Mouse (Mus musculus) fibroblast of lung, adult 2 months (primary cell): ENCODE data around the gene Prkce.
A peak's percentile ranks its signal among the peaks of the same experiment; 100 is the strongest.

Experiments
- DNase-seq: peaks from one replicate; pipeline ENCODE4 v3.0.0-alpha.2; 2011; ENCODE audit warnings: low read depth

Gene Prkce

DNA sequence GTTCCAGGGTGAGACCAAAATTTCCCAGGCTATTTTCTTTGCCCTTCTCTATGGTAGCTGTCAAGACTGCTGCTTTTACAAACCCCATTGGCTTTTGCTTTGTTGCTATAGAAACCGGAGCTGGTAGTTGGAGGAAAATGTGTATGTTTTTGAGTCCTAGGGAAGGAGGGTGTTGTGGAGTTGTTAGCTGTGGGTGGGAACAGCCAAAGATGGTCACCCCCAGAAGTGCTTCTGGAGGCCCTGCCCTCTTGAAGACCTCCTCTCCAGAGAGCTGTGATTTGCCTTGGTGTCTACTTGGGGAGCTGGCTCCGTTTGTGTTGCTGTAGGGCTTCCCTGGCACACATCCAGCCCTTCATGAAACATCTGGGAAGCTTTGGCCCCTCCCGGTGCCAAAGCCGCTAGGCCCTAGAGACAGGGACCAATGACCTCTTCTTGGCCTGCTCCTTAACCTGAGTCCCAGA, 203.5 kb downstream of the Prkce start:
- no peak for DNase-seq

DNA sequence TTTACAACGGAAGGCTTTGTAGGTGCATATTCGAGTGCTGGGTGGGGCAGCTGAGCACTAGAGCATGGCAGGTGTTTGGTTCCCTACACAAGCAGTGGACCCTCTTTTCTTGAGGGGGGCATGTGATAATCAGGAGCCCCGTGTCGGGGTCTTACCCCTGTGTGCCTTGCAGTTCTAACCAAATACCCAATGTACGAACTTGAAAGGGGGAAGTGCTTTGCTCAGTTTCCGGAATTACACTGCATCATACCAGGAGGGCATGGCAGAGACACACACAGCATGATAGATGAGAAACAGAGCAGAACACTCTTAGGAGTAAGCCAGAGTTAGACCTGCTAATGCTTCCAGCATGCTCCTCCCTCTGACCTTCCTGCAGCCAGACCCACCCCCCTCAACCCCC, 208.8 kb downstream of the Prkce start:
- no peak for DNase-seq

DNA sequence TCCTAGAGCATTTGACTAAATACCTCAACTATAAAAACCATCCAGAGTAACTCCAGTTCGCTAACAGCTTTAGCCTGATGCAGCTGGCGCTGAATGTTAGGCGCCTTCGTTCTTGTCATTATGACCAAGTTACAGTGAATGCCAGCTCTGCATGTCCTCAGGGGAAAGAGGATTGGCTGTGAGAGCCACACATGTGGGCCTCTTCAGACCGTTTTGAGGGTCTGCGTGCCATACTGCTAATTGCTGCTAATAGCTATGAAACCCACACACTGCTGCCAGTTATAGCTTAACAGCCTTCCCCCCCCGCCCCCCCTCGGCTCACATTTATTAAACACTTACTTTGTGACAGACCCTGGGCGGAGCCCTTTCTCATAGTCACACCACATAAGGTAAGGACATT, 210.3 kb downstream of the Prkce start:
- no peak for DNase-seq

DNA sequence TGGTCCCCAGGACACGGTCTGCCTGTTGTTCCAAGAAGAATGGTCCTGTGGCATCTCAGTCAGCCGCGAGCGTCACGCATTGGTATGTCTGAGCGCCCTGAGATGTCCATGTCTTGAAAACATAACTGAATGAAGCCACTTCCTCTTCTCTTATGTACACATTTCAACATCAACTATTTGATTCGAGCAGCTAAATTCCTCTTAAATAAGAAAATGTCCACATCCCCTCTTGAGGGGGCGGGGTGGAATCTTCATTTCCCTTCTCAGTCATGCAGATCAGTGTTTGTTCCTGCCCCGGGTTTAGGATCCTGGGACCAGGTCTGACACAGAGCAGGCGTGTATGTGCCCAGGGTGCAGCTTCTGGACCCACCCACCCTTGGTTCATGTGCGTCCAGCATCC, 211.0 kb downstream of the Prkce start:
- no peak for DNase-seq

DNA sequence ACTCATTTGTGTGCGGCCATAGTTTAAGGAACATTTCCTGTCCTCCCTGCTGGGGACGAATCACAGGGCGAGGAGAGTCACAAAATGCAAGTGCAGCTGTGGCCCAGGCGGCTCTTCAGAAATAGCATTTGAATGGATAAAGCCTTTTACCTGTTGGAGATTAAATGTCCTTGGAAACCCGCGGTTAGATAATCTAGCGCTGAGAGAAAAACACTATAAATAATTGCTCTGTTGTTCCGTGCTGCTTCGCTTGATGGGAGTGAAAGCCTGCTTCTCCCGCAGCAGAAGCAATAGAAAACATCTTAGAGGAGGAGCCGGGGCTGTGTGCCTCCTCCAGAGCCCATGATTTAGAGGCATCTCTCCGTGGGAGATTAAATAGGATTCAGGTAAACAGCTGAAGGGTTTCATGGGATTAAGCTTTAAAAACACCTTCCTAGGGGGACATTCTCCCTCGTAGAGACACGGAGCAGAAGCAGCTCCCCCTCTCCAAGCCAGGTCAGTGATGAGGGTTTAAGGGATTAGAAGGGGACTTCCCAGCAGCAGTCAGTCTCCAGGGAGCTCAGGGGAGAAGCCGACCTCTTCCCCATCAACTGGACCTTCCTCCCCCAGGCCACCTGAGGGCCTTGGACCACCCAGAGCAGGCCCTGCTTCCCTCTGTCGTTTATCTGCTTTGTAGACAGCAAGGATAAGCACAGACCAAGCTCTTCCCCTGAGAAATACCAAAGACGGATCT, 212.0 kb downstream of the Prkce start:
- no peak for DNase-seq

DNA sequence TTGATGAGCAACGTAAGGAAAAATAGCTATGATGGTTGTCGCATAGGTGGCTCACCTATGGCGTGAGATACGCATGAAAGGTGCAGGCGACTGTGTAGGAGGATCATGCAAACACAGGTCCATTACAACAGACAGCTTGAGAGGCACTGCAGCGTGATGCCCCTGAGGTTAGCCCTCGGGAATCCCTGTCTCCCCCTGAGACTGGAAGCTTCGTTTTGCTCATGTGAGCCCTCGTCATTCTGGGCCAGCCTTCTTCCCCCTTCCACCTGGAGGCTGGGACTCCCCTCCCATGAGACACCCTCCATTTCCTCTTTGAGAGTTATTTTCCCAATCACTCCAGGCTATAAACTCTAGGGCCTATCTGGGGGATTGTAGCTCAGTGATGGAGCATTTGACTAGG, 213.9 kb downstream of the Prkce start:
- no peak for DNase-seq

DNA sequence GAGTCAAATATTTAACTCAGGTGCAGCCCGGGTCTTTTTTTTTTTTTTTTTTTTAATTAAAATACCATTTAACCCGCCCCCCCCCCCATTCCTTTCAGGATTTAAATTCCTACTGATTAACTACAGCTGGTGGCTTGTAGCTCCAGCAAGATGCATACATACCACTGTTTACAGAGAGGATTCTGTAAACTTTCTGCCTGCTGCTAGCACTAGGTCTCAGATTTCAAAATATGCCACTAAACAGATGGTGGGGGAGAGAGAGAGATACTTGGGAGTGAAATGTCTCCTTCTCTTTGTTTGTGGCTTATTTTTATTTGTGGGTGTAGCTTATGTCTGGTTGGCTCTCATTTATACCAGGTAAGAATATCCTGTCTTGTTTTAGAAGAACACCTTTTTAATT, 215.3 kb downstream of the Prkce start:
- DNase-seq = no peak

DNA sequence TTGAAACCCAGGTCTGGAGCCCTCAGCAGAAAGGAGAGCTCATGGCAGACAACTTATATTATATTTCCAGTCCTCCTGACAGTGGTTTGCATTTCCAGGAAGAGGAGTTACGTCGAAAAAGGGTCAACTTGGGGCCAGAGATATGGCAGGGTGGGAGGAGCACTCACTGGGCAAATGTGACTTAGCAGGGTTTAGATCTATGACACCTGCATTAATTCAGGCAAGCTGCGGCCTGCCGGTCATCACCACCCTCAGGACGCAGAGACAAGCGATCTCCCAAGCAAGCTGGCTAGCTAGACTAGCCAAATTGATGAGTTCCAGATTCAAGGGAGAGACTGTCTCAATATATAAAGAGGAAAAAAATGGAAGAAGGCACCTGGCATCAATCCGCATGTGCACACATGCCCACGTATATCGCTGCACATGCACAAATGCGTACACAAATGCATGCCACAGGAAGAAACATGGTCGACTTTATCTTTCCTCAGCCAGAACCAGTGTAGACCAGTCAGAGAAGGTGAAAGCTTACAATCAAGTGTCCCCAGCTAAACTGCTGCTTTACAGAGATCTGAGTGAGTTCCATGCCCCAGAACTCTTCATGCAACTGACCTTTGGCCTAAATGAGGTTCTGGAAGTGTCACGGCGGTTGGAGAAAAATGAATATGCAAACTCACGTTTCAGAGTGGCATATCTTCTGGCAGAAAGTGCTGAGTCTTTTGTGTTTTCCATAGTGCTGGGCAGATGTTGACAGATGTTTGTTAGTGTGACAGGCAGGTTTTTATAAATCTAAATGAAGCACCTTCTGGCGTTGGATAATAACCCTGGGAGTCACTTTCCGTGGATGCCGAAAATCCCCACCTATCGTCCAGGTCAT, 216.4 kb downstream of the Prkce start:
- no peak for DNase-seq

DNA sequence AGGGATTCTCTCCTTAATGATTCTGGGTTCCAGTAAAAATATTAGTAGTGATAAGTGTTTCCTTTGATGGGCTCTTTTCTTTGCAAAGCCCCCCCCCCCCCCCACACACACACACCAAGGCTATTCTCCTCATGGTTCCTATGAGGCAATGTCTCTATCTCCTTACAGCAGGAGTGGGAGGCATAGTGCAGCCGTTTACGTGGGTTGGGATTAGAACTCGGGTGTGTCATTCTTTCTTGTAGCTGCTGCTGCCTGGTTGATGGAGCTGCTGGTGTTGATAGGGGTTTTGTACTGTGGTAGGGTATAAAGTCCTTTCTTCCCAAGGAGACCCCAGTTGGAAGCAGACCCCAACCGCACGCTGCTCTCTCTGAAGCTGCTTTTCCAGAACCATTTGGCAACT, 224.9 kb downstream of the Prkce start:
- DNase-seq = no peak

DNA sequence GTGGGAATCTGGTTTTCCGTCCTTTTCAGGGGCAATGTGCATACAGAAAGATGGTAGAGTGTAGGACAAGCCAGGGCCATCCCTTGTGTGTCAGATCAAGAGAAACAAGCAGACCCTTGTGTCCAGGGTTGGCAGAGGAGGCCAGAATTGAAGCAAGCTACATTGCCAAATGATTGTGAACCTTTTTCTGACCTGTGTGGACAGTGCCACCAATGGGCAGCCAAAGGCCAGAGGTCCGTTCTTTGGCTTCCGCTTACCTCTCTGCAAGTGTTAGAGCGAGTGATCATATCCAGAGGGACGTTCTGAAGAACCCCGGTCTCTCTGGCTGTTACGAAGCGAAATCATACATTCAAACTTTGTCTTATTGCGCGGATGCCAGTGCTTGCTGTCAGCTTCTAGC, 225.6 kb downstream of the Prkce start:
- no peak for DNase-seq

DNA sequence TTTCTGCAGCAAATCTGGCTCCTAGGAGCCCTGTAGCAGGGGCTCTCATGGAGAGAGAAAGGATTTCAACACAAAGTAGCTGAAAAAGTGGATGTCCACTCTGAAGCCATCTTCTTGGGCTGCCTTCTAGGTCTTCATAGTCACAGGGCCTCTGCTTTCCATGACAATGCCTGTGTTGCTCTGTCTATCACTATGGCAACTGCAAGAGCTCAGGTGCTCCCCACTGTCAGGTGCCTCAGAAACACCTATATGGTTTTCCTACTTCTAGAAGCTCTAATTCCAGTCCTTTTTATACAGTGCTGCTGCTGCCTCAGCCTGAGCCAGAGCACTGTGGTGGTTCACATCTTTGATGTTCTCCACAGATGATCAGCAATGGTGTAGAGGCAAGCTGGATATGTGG, 229.5 kb downstream of the Prkce start:
- no peak for DNase-seq

DNA sequence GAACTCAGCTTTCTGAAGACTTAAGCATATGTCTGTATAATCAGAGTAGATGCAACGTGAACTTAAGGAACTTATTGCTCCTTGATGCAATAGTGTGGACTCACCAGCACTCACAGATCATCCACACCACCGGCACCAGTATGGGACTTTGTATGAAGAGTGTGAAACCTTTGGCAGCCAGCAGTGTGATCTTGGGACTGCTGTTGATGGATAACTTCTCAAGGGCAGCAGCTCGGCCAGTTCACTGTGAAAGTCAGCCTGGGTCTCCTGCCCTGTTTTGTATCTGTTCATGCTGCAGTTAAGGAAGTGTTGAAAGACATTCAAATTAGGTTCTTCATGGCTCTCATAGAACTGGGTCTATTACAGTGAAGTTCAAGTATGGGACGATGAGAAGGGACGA, 230.1 kb downstream of the Prkce start:
- DNase-seq = no peak

DNA sequence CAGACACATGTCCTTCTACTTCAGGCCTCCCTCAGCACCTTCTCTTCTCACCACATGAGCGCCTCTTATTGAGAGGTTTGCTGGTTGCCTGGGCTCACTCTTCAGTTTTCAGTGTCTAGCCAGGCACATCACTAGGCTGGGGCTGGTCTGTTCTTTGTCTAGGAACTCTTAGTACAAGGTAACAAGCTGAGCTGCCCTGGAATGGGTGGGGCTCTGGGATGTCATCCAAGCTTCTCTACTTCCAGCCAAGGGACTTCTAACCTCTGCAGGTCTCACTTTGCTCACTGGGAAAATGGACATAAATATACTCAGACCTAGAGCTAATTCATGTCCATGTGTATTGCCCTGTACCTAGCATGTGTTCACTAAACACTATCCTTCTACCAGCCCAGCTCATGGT, 230.6 kb downstream of the Prkce start:
- no peak for DNase-seq

DNA sequence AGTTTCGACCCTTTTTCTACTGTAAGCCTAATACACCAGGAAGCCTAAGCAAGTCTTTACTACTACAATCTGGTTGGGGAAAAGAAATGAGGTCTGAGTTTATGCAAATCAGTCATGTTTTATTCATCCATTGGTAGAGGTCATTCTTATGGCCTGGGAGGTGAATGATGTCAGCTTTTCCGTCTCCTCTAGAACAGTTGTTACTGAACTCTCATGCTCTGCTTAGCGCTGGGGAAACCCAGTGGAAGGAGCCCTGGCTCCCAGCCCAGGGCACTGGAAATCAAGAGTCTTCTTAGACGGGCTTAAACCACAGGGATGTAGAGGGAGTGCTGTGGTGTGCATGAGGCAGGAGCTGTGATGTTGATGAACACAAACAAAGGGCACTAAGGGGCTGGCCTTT, 232.4 kb downstream of the Prkce start:
- peak; percentile 34 for DNase-seq

DNA sequence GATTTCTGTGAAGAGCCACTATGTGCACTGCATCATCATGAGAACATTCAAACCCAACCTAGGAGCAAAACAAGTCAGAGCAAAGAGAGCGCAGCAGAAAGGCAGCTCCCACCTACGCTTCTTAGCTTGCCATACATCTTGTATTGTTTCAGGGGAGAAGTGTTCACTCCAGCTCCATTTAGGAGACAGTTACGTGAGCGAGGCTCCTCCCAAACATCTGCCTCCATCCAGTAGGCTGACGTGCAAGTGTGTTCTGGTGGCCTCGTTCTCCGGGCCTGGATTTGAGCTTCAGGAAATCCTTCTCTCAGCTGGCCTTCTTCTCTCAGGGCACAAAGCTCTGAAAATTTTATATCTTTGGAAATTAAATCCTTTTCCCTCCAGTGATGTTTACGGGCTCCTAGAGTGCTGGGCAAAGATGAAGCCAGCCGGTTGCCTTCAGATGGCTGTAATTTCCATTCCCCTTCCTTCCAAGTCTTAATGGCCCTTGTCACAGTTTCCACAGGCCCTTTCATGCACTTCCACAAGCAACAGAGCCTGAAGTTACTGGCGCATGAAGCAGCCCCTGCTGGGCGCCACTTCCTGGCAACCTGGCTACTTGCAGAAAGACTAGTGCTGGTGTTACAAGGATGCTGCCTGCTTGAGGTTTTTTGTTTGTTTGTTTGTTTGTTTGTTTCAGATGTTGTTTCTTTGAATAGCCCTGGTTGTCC, 237.4 kb downstream of the Prkce start:
- DNase-seq = no peak

DNA sequence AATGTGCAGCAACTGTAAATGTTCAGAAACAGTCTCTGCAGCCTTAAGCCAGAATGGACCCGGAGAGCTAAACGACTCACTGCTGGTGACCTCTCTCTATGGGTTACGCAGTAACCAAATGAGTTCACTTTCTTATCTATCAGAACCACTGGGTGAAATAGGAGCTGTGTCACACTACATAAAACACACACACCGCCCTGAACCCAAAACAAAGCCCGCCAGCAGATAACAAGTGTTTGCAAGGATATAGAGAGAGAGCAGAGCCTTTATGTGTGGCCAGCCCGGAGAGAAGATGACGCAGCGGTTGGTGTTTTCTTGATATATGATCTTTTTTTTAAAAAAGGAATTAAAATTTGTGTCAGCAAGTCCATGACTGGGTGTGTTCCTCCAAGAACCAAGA, 238.1 kb downstream of the Prkce start:
- DNase-seq = no peak

DNA sequence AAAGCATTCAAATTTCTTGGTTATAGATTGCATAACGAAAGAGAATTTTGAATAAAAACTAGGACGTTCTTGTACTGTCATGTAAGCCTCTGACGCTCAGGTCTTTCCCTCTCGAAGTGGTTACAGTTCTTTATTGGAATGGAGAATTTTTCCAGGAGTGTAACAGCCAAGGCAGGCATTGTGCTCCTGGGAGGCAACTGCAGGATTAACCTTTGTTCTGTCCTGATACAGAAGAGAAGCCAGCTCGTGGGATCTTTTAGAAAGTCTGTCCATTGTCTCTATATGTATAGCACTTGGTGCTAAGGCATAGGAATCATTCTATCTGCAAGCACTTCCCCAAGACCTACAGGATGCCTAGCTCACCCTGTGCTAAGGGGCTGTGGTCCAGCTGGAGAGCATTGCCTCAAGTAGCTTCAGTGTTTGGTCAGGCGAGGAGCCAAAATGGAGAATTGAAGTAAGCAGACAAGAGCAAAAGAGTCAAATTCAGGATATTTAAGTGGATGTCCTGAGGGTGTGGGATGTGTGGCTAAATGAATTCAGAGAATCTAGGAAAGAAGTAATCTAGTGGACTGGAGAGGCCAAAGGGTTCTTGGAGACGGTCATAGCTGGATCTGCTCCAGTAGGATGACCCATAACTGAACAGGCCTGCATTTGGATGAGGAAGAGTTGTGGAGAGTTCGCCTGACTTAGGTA, 240.5 kb downstream of the Prkce start:
- no peak for DNase-seq

DNA sequence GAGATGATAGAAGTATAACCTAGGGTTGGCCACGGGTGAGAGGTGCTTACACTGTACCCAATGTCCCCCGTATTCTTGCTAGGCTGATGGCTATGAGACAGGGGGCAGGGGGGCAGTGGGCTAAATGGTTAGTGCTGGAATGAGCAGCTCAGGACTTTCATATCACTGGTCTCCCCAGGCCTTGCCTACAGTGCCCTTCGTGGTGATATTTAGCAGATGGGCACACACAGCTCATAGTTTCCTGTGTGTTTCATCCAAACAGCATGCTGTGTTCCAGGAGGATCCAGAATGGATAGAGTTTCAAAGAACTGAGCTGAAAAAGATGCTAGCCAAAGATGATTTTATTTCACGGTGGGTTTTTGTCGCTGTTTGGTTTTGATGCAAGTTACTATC, 241.0 kb downstream of the Prkce start:
- DNase-seq = no peak

DNA sequence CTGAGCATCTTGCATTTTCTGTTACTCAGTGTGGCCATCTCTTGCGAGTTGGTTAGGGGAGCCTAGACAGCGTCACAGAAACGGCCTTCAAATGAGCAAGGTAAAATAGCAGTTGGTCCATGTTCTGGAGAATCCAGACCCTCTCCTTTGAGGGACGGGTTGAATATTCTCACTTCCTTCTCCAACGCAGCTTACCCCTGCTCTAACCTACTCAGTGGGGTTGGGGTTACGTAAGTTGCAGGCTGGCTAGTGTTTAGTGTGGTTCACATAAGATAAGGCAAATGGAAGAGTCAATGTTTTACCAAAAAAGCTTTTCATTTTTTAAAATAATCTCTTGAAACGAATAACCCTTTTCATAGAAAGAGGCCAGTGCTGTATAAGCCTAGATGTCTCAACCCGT, 241.9 kb downstream of the Prkce start:
- no peak for DNase-seq

DNA sequence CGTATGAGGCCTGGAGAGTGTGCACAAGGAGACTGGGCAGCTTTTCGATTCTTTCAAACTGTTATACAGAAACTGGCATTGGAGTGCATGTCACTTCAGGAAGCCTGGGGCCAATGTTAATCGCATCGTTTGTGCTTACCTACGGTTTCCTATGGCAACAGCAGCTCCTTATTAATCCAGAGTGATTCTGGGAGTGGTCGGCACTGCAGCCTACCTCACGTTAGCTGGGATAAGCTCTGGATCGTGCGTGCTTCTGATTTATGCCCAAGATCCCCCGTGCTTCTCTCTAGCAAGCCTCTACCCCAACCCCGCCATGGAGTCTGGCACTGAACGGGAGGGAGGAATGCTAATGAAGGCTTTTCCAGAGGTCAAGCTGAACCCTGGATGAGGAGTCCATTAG, 242.9 kb downstream of the Prkce start:
- no peak for DNase-seq

DNA sequence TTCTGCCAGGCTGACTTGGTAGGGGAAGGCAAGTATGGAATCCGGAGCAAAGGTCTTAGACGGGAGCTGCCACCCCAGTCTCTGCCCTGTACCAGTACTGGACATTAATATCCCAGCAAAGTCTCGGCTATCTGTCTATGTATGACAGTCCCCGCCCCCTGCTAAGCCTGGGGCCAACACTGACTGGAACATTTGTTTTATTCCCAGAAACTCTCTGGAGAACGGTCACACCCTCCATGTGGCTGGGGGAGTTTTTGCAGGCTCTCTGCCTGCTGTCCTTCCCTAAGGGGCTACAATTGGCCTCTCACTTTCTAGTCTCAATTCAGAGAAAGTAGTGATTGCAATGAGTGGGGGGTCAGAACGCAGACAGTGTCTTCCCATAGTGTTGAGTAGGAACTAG, 244.6 kb downstream of the Prkce start:
- DNase-seq = no peak

DNA sequence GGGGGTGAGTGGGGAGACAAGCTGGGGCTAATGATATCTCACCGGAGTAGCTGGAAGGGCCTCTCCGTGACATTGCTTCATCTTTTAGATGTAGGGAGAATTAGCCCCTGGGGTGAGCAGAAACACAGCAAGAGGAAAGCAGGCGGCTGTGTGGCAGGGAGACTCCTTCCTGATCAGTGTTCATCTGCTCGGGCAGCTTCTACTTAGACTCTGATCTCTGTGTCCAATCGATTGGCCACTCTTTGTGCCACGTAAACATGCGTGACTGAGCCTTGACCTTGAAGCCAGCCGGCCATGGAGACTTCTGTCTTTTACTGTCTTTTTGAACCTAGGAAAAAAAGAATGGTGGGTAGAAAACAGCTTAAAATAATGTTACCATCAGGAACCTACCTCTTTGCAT, 247.0 kb downstream of the Prkce start:
- DNase-seq = no peak
